ENCODE assay signal across 23 mouse cellular contexts in genomic region chr11:68474600-68474999, GRCm38 (mm10). TPM values are rescaled to one million over a fixed set of nuclear protein-coding genes. Genes with fewer than 3 reads are reported as not detected.
DNase-seq lines count a peak whose midpoint lies in the region; TF ChIP-seq lines count a peak whose summit lies in the region.
"Had no signal": no experiment of that assay in that cellular context is flagged by ENCODE, and none has a peak within 500 bp of the region (broad histone marks: within the 10 kb centered on the region; RNA-seq: fewer than 3 reads in every experiment).

No protein-coding gene starts in this region.

- peak in 1 of 2 experiments; percentile 34 for DNase-seq in heart, adult 2 months
- DNase-seq in heart, embryonic 10.5 days (ENCODE audit: low spot score), result no peak
- DNase-seq in layer of hippocampus, adult 9-11 months, result peak; percentile 68
- DNase-seq in layer of hippocampus, postnatal 14 days (ENCODE audit: low spot score in 2 of 2), result no peak
- DNase-seq in lung, postnatal 36 days, result peak; percentile 55
- no peak for DNase-seq in embryo, embryonic 10.5 days (ENCODE audit: low spot score)
- no peak for DNase-seq in ovary, adult 18-20 months (ENCODE audit: low spot score)
- DNase-seq: adrenal gland, adult 8-10 months; cerebellum, adult 11-12 months; cerebellum, adult 9-11 months; kidney, postnatal 4 days; lung, embryonic 14.5 days; thymus, postnatal 14 days had no signal

- no peaks in the 10 kb centered on the region for H3K36me3 ChIP-seq in heart, adult 2 months (ENCODE audit: control insufficient read depth, insufficient read depth, low read length)
- no peaks in the 10 kb centered on the region for H3K36me3 ChIP-seq in heart, embryonic 10.5 days
- H3K36me3 ChIP-seq: G1E; limb, embryonic 13.5 days; liver, embryonic 12.5 days; midbrain, embryonic 12.5 days; neural tube, embryonic 12.5 days had no signal

- no peak overlapping the region for H3K4me3 ChIP-seq in heart, adult 2 months
- no peak overlapping the region for H3K4me3 ChIP-seq in heart, embryonic 10.5 days
- H3K4me3 ChIP-seq in bone marrow macrophage, adult 2 months (ENCODE audit: insufficient read depth, low read length), result no peak overlapping the region
- H3K4me3 ChIP-seq: erythroblast, embryonic 14.5 days; left cerebral cortex, adult 2 months; limb, embryonic 13.5 days; liver, embryonic 12.5 days; midbrain, embryonic 12.5 days; myocyte; neural tube, embryonic 12.5 days had no signal

- WGBS in heart, adult 2 months, result 39% methylated on average over 6 of the region's 6 CpGs
- WGBS in heart, embryonic 10.5 days, result 74% methylated on average over 6 of the region's 6 CpGs

- TF ChIP-seq POLR2A in heart, adult 2 months (IDR thresholded peaks at IDR 0.05; ENCODE audit: insufficient read depth, low read depth, low read length), result no peak
- TF ChIP-seq POLR2A in bone marrow macrophage, adult 2 months (IDR thresholded peaks at IDR 0.05; ENCODE audit: borderline replicate concordance, low read depth, low read length), result no peak

- no peaks in the 10 kb centered on the region for H3K27me3 ChIP-seq in heart, adult 2 months (ENCODE audit: control insufficient read depth, insufficient read depth, low read length)
- H3K27me3 ChIP-seq in heart, embryonic 10.5 days (ENCODE audit: insufficient read depth, poor library complexity, severe bottlenecking), result peaks cover 44% of the 10 kb centered on the region
- H3K27me3 ChIP-seq: liver, embryonic 12.5 days; midbrain, embryonic 12.5 days; neural tube, embryonic 12.5 days had no signal

- 0 out of 2 replicates have a peak, but pooled peaks have one; percentile 6 for TF ChIP-seq CTCF in heart, adult 2 months (IDR thresholded peaks at IDR 0.05)
- TF ChIP-seq CTCF in bone marrow macrophage, adult 2 months (IDR thresholded peaks at IDR 0.05; ENCODE audit: low read depth, low read length), result 0 out of 2 replicates have a peak, but pooled peaks have one; percentile 12

- H3K27ac ChIP-seq in heart, adult 2 months, result no peak overlapping the region
- H3K27ac ChIP-seq in heart, embryonic 10.5 days, result no peak overlapping the region
- H3K27ac ChIP-seq in bone marrow macrophage, adult 2 months (ENCODE audit: insufficient read depth, low read depth, low read length), result peak overlapping the region; percentile 79
- H3K27ac ChIP-seq: hindbrain, embryonic 14.5 days; left cerebral cortex, adult 2 months; limb, embryonic 13.5 days; liver, embryonic 12.5 days; midbrain, embryonic 12.5 days; neural tube, embryonic 12.5 days had no signal

- H3K9me3 ChIP-seq in heart, embryonic 10.5 days, result no peaks in the 10 kb centered on the region
- H3K9me3 ChIP-seq: G1E; limb, embryonic 13.5 days; liver, embryonic 12.5 days; midbrain, embryonic 12.5 days; neural tube, embryonic 12.5 days had no signal

- no peaks in the 10 kb centered on the region for H3K79me2 ChIP-seq in heart, adult 2 months (replicated peaks; ENCODE audit: control insufficient read depth, insufficient read depth, low read length)

- no peaks in the 10 kb centered on the region; the same call in 1 of the 2 replicates for H3K4me1 ChIP-seq in heart, adult 2 months (ENCODE audit: control insufficient read depth, insufficient read depth, low read length)
- no peaks in the 10 kb centered on the region for H3K4me1 ChIP-seq in heart, embryonic 10.5 days
- peaks cover 69% of the 10 kb centered on the region for H3K4me1 ChIP-seq in bone marrow macrophage, adult 2 months (ENCODE audit: control insufficient read depth, insufficient read depth, low read length)
- H3K4me1 ChIP-seq: limb, embryonic 13.5 days; liver, embryonic 12.5 days; midbrain, embryonic 12.5 days; neural tube, embryonic 12.5 days had no signal

- intact Hi-C loops in heart, adult 2 months (cut with DNase I), result no loop called here

- TF ChIP-seq EP300 in heart, adult 2 months (IDR thresholded peaks at IDR 0.05; ENCODE audit: insufficient read depth, low read depth, low read length), result no peak

- H3K9ac ChIP-seq in heart, adult 2 months (ENCODE audit: low read depth, low read length), result no peak overlapping the region
- H3K9ac ChIP-seq: hindbrain, embryonic 14.5 days; limb, embryonic 13.5 days; liver, embryonic 12.5 days; lung, embryonic 14.5 days; midbrain, embryonic 12.5 days; neural tube, embryonic 12.5 days had no signal

RNA-seq across cellular contexts. Expression of gene Pik3r6, which starts 28.2 kb away (rescaled TPM):
- total RNA-seq in heart, adult 2 months (2021), result 1 to 10 TPM; 3.6 to 6.1 TPM
- polyA plus RNA-seq in heart, adult 2 months (2012; rRNA removed), result 9.0 and 11.4 TPM in 2 replicates
- 1.9 and 2.2 TPM in 2 replicates for polyA plus RNA-seq in heart, embryonic 10.5 days (2016; fragmentation: Nextera tagmentation; extraction: Ambion mirVana)
- total RNA-seq in layer of hippocampus, postnatal 14 days (2021), result 1 to 10 TPM; 3.5 to 3.8 TPM
- polyA plus RNA-seq in bone marrow macrophage, adult 2 months (2012; ENCODE audit: insufficient read depth, insufficient read length, missing spikeins), result 30.1 and 35.5 TPM in 2 replicates

RNA-seq across cellular contexts. Expression of gene Pik3r5, which starts 42.7 kb away (rescaled TPM):
- total RNA-seq in heart, adult 2 months (2021), result 1 to 10 TPM in 1 of 2 experiments, under 1 TPM in 1; 0.84 to 1.3 TPM
- 1.4 and 2.9 TPM in 2 replicates for polyA plus RNA-seq in heart, adult 2 months (2012; rRNA removed)
- 0.07 and 0.48 TPM in 2 replicates for polyA plus RNA-seq in heart, embryonic 10.5 days (2016; fragmentation: Nextera tagmentation; extraction: Ambion mirVana)
- 1 to 10 TPM; 1.6 to 2.0 TPM for total RNA-seq in layer of hippocampus, postnatal 14 days (2021)
- polyA plus RNA-seq in bone marrow macrophage, adult 2 months (2012; ENCODE audit: insufficient read depth, insufficient read length, missing spikeins), result 120 and 122 TPM in 2 replicates

Comparison
In these comparisons a context has a peak if more than half of its experiments do, and no peak if none do; other contexts are left out.
1. DNase-seq: peak in layer of hippocampus, adult 9-11 months (single experiment) and lung, postnatal 36 days (single experiment); none in heart, embryonic 10.5 days (single experiment), layer of hippocampus, postnatal 14 days (0 of 2), embryo, embryonic 10.5 days (single experiment) and ovary, adult 18-20 months (single experiment).
2. RNA of gene Pik3r5, which starts 42.7 kb away (polyA plus RNA-seq): 120 to 122 TPM in bone marrow macrophage, adult 2 months; 1.4 to 2.9 TPM in heart, adult 2 months and 0.07 to 0.48 TPM in heart, embryonic 10.5 days; every median in the first group is over 10 times any median in the second.